Mouse (Mus musculus): Measurements from ENCODE around the gene Adam1a. TPM values are rescaled to one million over a fixed set of nuclear protein-coding genes. Genes with fewer than 3 reads are reported as not detected.

The Adam1a gene
- total and polyA plus RNA-seq, 3 experiments: 1.0 to 1.9 TPM; not detected in 1

DNA sequence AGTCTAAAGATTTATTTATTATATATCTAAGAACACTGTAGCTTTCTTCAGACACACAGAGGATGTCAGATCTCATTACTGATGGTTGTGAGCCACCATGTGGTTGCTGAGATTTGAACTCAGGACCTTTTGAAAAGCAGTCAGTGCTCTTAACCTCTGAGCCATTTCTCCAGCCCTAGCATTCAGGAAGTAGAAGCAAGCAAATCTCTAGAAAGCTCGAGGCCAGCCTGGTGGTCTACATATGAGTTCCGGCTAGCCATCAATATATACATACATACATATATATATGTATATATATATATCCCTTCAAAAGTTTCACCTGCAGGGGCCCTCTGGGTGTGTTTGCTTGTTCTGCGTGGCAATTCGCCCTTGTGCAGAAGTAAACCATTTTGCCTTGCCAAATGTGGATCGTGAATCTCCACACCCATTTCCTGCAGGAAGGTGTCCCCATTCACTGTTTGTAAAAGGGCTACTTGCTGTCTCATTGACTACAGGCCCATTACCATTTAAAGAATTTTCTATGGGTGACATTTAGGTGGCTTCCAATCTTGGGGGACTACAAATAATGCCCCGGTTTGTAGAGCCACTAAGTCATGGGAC is 49.5 kb upstream of the Adam1a start:
- TF ChIP-seq HCFC1 (IDR thresholded peaks at IDR 0.05; ENCODE audit: low read depth, low read length) (0 out of 2 replicates have a peak, but pooled peaks have one; percentile 16), ZMIZ1 (IDR thresholded peaks at IDR 0.05; ENCODE audit: low read depth, low read length) (no peak), JUND (IDR thresholded peaks at IDR 0.05; ENCODE audit: low read depth, low read length) (no peak), USF2 (IDR thresholded peaks at IDR 0.05; ENCODE audit: borderline replicate concordance in 1 of 2, insufficient read depth in 1 of 2, low read depth in 1 of 2, low read length in 2 of 2) (no peak), SIN3A (IDR thresholded peaks at IDR 0.05; ENCODE audit: low read length) (peak; percentile 17; the same call in 1 of the 2 replicates), MAX (IDR thresholded peaks at IDR 0.05; ENCODE audit: low read length) (no peak), TBP (IDR thresholded peaks at IDR 0.05; ENCODE audit: low read depth, low read length) (peak; percentile 90), USF1 (IDR thresholded peaks at IDR 0.05; ENCODE audit: low read depth, low read length) (peak; percentile 22; the same call in 1 of the 2 replicates), POLR2AphosphoS2 (IDR thresholded peaks at IDR 0.05; ENCODE audit: low read length) (no peak), EP300 (IDR thresholded peaks at IDR 0.05; ENCODE audit: low read depth in 1 of 2, low read length in 2 of 2) (no peak), BHLHE40 (IDR thresholded peaks at IDR 0.05; ENCODE audit: borderline replicate concordance, low read depth, low read length) (peak; percentile 13; the same call in 1 of the 2 replicates), ETS1 (IDR thresholded peaks at IDR 0.05; ENCODE audit: low read depth, low read length) (no peak), MYC (IDR thresholded peaks at IDR 0.05; ENCODE audit: low read depth, low read length) (no peak), RCOR1 (IDR thresholded peaks at IDR 0.05; ENCODE audit: low read depth, low read length) (0 out of 2 replicates have a peak, but pooled peaks have one; percentile 11), CHD1 (IDR thresholded peaks at IDR 0.05; ENCODE audit: low read depth, low read length) (0 out of 2 replicates have a peak, but pooled peaks have one; percentile 59), TCF12 (IDR thresholded peaks at IDR 0.05; ENCODE audit: low read depth, low read length) (no peak)
- Histone ChIP-seq H3K27ac (ENCODE audit: control insufficient read depth, low read depth, low read length) (peak overlapping the region; percentile 23), H3K79me2 (ENCODE audit: control insufficient read depth, insufficient read depth, low read length, poor library complexity) (peaks cover 9% of the 10 kb centered on the region), H3K4me3 (ENCODE audit: control insufficient read depth in 1 of 2, insufficient read depth in 1 of 2, low read depth in 2 of 2, low read length in 2 of 2) (peak overlapping the region; percentile 71 to 83; a peak in 3 of 4 replicates), H3K27me3 (ENCODE audit: control insufficient read depth in 1 of 2, insufficient read depth in 2 of 2, low read length in 2 of 2) (no peaks in the 10 kb centered on the region), H3K9me3 (replicated peaks; ENCODE audit: insufficient read depth, low read length) (no peaks in the 10 kb centered on the region), H3K36me3 (ENCODE audit: control insufficient read depth in 1 of 2, insufficient read depth in 2 of 2, low read length in 2 of 2) (peaks cover 0 to 38% of the 10 kb centered on the region in 2 experiments; a peak in 2 of 4 replicates), H3K9ac (ENCODE audit: control insufficient read depth, low read depth, low read length, poor library complexity, severe bottlenecking) (peak overlapping the region; percentile 54; the same call in 1 of the 2 replicates), H3K4me1 (ENCODE audit: control insufficient read depth in 1 of 2, insufficient read depth in 2 of 2, low read length in 2 of 2) (peaks cover 24 to 45% of the 10 kb centered on the region in 2 experiments)
- DNase-seq (ENCODE audit: low read depth, low spot score): peak; percentile 34

DNA sequence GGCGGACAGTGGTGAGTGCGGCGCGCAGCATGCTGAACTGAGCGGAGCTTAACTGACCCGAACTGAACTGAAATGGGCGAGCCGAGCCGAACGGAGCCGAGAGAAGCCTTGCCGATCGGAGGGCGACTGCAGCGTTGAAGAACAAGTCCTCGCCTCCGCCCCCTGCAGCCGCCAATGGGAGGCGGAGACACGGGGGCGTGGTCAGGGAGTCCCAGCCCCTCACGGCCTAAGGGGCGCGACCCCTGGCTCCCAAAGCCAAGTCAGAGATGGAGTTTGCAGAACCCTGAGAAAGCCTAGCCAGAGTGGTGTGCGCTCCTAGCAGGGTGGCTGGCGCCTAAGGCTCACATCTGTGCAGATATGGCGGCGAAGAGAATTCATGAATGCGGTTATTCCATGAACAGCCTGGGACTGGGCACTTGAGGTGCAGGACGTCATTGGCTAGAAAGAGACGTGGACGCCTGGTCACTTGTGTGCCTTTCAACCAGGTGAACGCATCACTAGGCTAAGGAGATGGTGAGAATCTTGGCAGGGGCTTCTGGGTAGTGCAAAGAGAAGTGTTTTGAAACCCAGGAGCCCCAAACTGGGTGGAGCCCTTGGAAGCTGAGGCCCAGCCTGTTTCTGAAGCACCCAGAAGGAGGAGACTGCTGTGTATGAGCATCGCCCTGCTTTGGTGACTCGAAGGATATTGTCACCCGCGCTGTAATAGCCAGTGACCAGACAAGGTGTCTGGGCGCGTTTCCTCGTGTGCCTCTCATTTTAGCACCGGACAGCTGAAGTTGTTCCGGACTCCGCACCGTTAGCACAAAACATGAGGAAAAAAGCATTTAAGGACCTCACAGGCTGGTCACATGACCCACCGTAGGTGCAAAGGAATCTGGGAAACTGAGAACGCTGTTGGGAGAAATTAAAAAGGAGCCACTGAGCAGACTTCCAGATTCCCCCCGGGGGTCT is 48.4 kb upstream of the Adam1a start, which contains the start of gene Aldh2:
Gene Aldh2, minus strand, starts transcription at position 374 of the 951 bp plus-strand sequence.
- DNase-seq (ENCODE audit: low read depth, low spot score): peak; percentile 92
- H3K27ac ChIP-seq (ENCODE audit: control insufficient read depth, low read depth, low read length): peak within 1 kb of the TSS; percentile 59
- peaks cover 24 to 45% of the 10 kb centered on the region in 2 experiments for H3K4me1 ChIP-seq (ENCODE audit: control insufficient read depth in 1 of 2, insufficient read depth in 2 of 2, low read length in 2 of 2)
- H3K27me3 ChIP-seq (ENCODE audit: control insufficient read depth in 1 of 2, insufficient read depth in 2 of 2, low read length in 2 of 2): no peaks in the 10 kb centered on the region
- H3K9ac ChIP-seq (ENCODE audit: control insufficient read depth, low read depth, low read length, poor library complexity, severe bottlenecking): peak within 1 kb of the TSS; percentile 71
- peaks cover 9% of the 10 kb centered on the region for H3K79me2 ChIP-seq (ENCODE audit: control insufficient read depth, insufficient read depth, low read length, poor library complexity)
- no peaks in the 10 kb centered on the region for H3K9me3 ChIP-seq (replicated peaks; ENCODE audit: insufficient read depth, low read length)
- H3K36me3 ChIP-seq (ENCODE audit: control insufficient read depth in 1 of 2, insufficient read depth in 2 of 2, low read length in 2 of 2): peaks cover 0 to 38% of the 10 kb centered on the region in 2 experiments; a peak in 2 of 4 replicates
- peak within 1 kb of the TSS; percentile 71 to 83 for H3K4me3 ChIP-seq (ENCODE audit: control insufficient read depth in 1 of 2, insufficient read depth in 1 of 2, low read depth in 2 of 2, low read length in 2 of 2)
- TF ChIP-seq USF1 (IDR thresholded peaks at IDR 0.05; ENCODE audit: low read depth, low read length) (peak; percentile 97), ETS1 (IDR thresholded peaks at IDR 0.05; ENCODE audit: low read depth, low read length) (0 out of 2 replicates have a peak, but pooled peaks have one; percentile 23), NELFE (IDR thresholded peaks at IDR 0.05; ENCODE audit: low read depth, low read length) (peak; percentile 65), MYC (IDR thresholded peaks at IDR 0.05; ENCODE audit: low read depth, low read length) (peak; percentile 17; the same call in 1 of the 2 replicates), ZMIZ1 (IDR thresholded peaks at IDR 0.05; ENCODE audit: low read depth, low read length) (peak; percentile 87), USF2 (IDR thresholded peaks at IDR 0.05; ENCODE audit: borderline replicate concordance in 1 of 2, insufficient read depth in 1 of 2, low read depth in 1 of 2, low read length in 2 of 2) (peak; percentile 61 to 89), MAX (IDR thresholded peaks at IDR 0.05; ENCODE audit: low read length) (peak; percentile 91), POLR2AphosphoS5 (IDR thresholded peaks at IDR 0.05; ENCODE audit: borderline replicate concordance, low read depth, low read length) (0 out of 2 replicates have a peak, but pooled peaks have one; percentile 37), ELF1 (IDR thresholded peaks at IDR 0.05; ENCODE audit: low read depth, low read length) (no peak), ZC3H11A (IDR thresholded peaks at IDR 0.05; ENCODE audit: low read depth, low read length) (no peak), HCFC1 (IDR thresholded peaks at IDR 0.05; ENCODE audit: low read depth, low read length) (peak; percentile 74), MXI1 (IDR thresholded peaks at IDR 0.05; ENCODE audit: low read depth, low read length) (peak; percentile 56), TCF12 (IDR thresholded peaks at IDR 0.05; ENCODE audit: low read depth, low read length) (peak; percentile 47), NRF1 (IDR thresholded peaks at IDR 0.05; ENCODE audit: insufficient read depth, low read depth, low read length, poor library complexity, severe bottlenecking) (0 out of 2 replicates have a peak, but pooled peaks have one; percentile 13), SIN3A (IDR thresholded peaks at IDR 0.05; ENCODE audit: low read length) (peak; percentile 69), GABPA (IDR thresholded peaks at IDR 0.05; ENCODE audit: low read depth, low read length) (no peak), SMC3 (IDR thresholded peaks at IDR 0.05; ENCODE audit: low read depth, low read length) (no peak), TBP (IDR thresholded peaks at IDR 0.05; ENCODE audit: low read depth, low read length) (0 out of 2 replicates have a peak, but pooled peaks have one; percentile 59)

Data from MEL (cell line).